Mouse (Mus musculus) gastrocnemius, adult 2 months (tissue): ENCODE measurements around the gene Lmbr1l. TPM values are rescaled to one million over a fixed set of nuclear protein-coding genes. Genes with fewer than 3 reads are reported as not detected.
A peak's percentile ranks its signal among the peaks of the same experiment; 100 is the strongest.

Experiments
- DNase-seq: peaks from one replicate; pipeline ENCODE4 v3.0.0; 2022
- H3K27ac ChIP-seq: fragments of 200-600 bp; 2 replicates; pipeline ENCODE4 v1.8.1; 2022; ENCODE audit warnings: mild to moderate bottlenecking
- H3K4me3 ChIP-seq: fragments of 200-600 bp; 2 replicates; pipeline ENCODE4 v1.8.1; 2022; ENCODE audit warnings: mild to moderate bottlenecking, moderate library complexity
- CTCF ChIP-seq: fragments of 200-600 bp; IDR thresholded peaks from 2 replicates; pipeline ENCODE4 v1.8.1; 2022; ENCODE audit warnings: antibody characterized with exemption, mild to moderate bottlenecking, moderate library complexity
- intact Hi-C: fragments of 180-260 bp; cut with DNase I; formaldehyde crosslinking; loops from one replicate; pipeline ENCODE4 v1.15.1; 2025
- total RNA-seq, 2 experiments: library from RNA; stranded (reverse); gene quantifications; 2 replicates each; pipeline ENCODE4 v1.2.3; 2021

Lmbr1l gene
- total RNA-seq, 2 experiments from 2014 or later = 5.2 to 6.9 TPM

- Histone ChIP-seq H3K27ac (peak overlapping the region; percentile 100), H3K4me3 (peak overlapping the region; percentile 92)
- TF ChIP-seq CTCF = no peak
- intact Hi-C loops = loop anchor here (5.0 kb wide), 1 partner anchor 37 kb away; the partner anchor contains the start of gene Prkag1
- peak; percentile 35 for DNase-seq
These were observed 48.5 kb downstream of the Lmbr1l start for GRCm38 (mm10) chr15:98869342-98870178.

- Histone ChIP-seq H3K27ac (peak overlapping the region; percentile 100), H3K4me3 (peak overlapping the region; percentile 92)
- TF ChIP-seq CTCF = no peak
- peak; percentile 16 for DNase-seq
- intact Hi-C loops = loop anchor here (5.0 kb wide), 1 partner anchor 36 kb away; the partner anchor contains the start of gene Prkag1
These were observed 49.5 kb downstream of the Lmbr1l start for GRCm38 (mm10) chr15:98868346-98869063.

- peak overlapping the region; percentile 92 for H3K4me3 ChIP-seq
- peak; percentile 61 for DNase-seq
- H3K27ac ChIP-seq = peak overlapping the region; percentile 100
- TF ChIP-seq CTCF = no peak
- intact Hi-C loops = loop anchor here (5.0 kb wide), 1 partner anchor 35 kb away; the partner anchor contains the start of gene Prkag1
These were observed 50.7 kb downstream of the Lmbr1l start for GRCm38 (mm10) chr15:98867321-98867720.

- no peak overlapping the region for H3K4me3 ChIP-seq
- DNase-seq = peak; percentile 15
- intact Hi-C loops = loop anchor here (5.0 kb wide), 1 partner anchor 34 kb away; the partner anchor contains the start of gene Prkag1
- no peak for TF ChIP-seq CTCF
- no peak overlapping the region for H3K27ac ChIP-seq
These were observed 51.5 kb downstream of the Lmbr1l start for GRCm38 (mm10) chr15:98866501-98866900.

- intact Hi-C loops = loop anchor here (5.0 kb wide), 1 partner anchor 33 kb away; the partner anchor contains the start of gene Prkag1
- no peak for TF ChIP-seq CTCF
- no peak overlapping the region for H3K27ac ChIP-seq
- H3K4me3 ChIP-seq = no peak overlapping the region
- DNase-seq = peak; percentile 12
These were observed 52.3 kb downstream of the Lmbr1l start for GRCm38 (mm10) chr15:98865771-98866170.

- no peak overlapping the region for H3K4me3 ChIP-seq
- TF ChIP-seq CTCF = no peak
- H3K27ac ChIP-seq = no peak overlapping the region
- intact Hi-C loops = loop anchor here (5.0 kb wide), 1 partner anchor 33 kb away; the partner anchor contains the start of gene Prkag1
- DNase-seq = no peak
These were observed 53.1 kb downstream of the Lmbr1l start for GRCm38 (mm10) chr15:98864951-98865350.

- H3K27ac ChIP-seq = no peak overlapping the region
- no peak overlapping the region for H3K4me3 ChIP-seq
- TF ChIP-seq CTCF = no peak
- no peak for DNase-seq
- intact Hi-C loops = no loop called here
These were observed 54.5 kb downstream of the Lmbr1l start for GRCm38 (mm10) chr15:98863451-98863958.

GRCm38 (mm10) chr15:98861701-98862410, 56.2 kb downstream of the Lmbr1l start:
- intact Hi-C loops = no loop called here

GRCm38 (mm10) chr15:98860921-98861320, 57.1 kb downstream of the Lmbr1l start:
- intact Hi-C loops = no loop called here
- no peak for TF ChIP-seq CTCF
- DNase-seq = no peak
- Histone ChIP-seq H3K4me3 (no peak overlapping the region), H3K27ac (no peak overlapping the region)

More at GRCm38 (mm10) chr15:98861701-98862410, 56.2 kb downstream of the Lmbr1l start:
- TF ChIP-seq CTCF = no peak
- no peak for DNase-seq
- Histone ChIP-seq H3K4me3 (no peak overlapping the region), H3K27ac (no peak overlapping the region)

- no peak for DNase-seq
- Histone ChIP-seq H3K4me3 (no peak overlapping the region), H3K27ac (no peak overlapping the region)
- TF ChIP-seq CTCF = no peak
- intact Hi-C loops = no loop called here
These were observed 58.5 kb downstream of the Lmbr1l start for GRCm38 (mm10) chr15:98859319-98860043.

- Histone ChIP-seq H3K4me3 (no peak overlapping the region), H3K27ac (no peak overlapping the region)
- no peak for DNase-seq
- TF ChIP-seq CTCF = no peak
- intact Hi-C loops = no loop called here
These were observed 63.8 kb downstream of the Lmbr1l start for GRCm38 (mm10) chr15:98854214-98854613.

Other genes with a start within 250 kb of the Lmbr1l start
- gene Rnd1, start 240.8 kb downstream of the Lmbr1l start, total RNA-seq = 1 to 10 TPM; 1.2 to 1.5 TPM
- not detected for gene Ccdc65, start 210.0 kb downstream of the Lmbr1l start, total RNA-seq
- gene Fkbp11, start 190.0 kb downstream of the Lmbr1l start, total RNA-seq = 1 to 10 TPM; 1.0 to 1.3 TPM
- 1 to 10 TPM; 8.1 to 9.4 TPM for gene Arf3, start 155.0 kb downstream of the Lmbr1l start, total RNA-seq
- gene Wnt10b, start 140.1 kb downstream of the Lmbr1l start, total RNA-seq = 1 to 10 TPM in 1 of 2 experiments, under 1 TPM in 1; 0.97 to 1.4 TPM
- gene Wnt1, start 128.4 kb downstream of the Lmbr1l start, total RNA-seq = under 1 TPM in 1 of 2 experiments, not detected in 1; 0.08 TPM
- gene Ddn, start 108.7 kb downstream of the Lmbr1l start, total RNA-seq = under 1 TPM; 0.33 to 0.78 TPM
- 10 to 100 TPM; 49.0 to 59.5 TPM for gene Prkag1, start 86.7 kb downstream of the Lmbr1l start, total RNA-seq
- 10 to 100 TPM; 53.6 to 56.3 TPM for gene Kmt2d, start 47.0 kb downstream of the Lmbr1l start, total RNA-seq
- 1 to 10 TPM in 1 of 2 experiments, under 1 TPM in 1; 0.92 to 2.2 TPM for gene Rhebl1, start 23.7 kb downstream of the Lmbr1l start, total RNA-seq
- gene Dhh, start 19.7 kb downstream of the Lmbr1l start, total RNA-seq = under 1 TPM; 0.81 to 0.82 TPM
- gene Tuba1b, start 16.3 kb upstream of the Lmbr1l start, total RNA-seq = 10 to 100 TPM; 15.8 to 33.9 TPM
- gene Gm49450, start 35.3 kb upstream of the Lmbr1l start, total RNA-seq = not detected
- gene Tuba1a, start 35.5 kb upstream of the Lmbr1l start, total RNA-seq = 10 to 100 TPM; 17.1 to 43.2 TPM
- 1 to 10 TPM; 7.1 to 7.7 TPM for gene Tuba1c, start 111.7 kb upstream of the Lmbr1l start, total RNA-seq
- 1 to 10 TPM in 1 of 2 experiments, under 1 TPM in 1; 0.31 to 1.2 TPM for gene Prph, start 136.9 kb upstream of the Lmbr1l start, total RNA-seq
- gene Troap, start 156.3 kb upstream of the Lmbr1l start, total RNA-seq = not detected
- not detected for gene C1ql4, start 169.6 kb upstream of the Lmbr1l start, total RNA-seq
- gene Dnajc22, start 174.9 kb upstream of the Lmbr1l start, total RNA-seq = not detected
- 1 to 10 TPM; 3.7 to 4.3 TPM for gene Spats2, start 207.7 kb upstream of the Lmbr1l start, total RNA-seq